Mouse (Mus musculus): ENCODE measurements around the gene Gm49394.

Gene Gm49394

DNA sequence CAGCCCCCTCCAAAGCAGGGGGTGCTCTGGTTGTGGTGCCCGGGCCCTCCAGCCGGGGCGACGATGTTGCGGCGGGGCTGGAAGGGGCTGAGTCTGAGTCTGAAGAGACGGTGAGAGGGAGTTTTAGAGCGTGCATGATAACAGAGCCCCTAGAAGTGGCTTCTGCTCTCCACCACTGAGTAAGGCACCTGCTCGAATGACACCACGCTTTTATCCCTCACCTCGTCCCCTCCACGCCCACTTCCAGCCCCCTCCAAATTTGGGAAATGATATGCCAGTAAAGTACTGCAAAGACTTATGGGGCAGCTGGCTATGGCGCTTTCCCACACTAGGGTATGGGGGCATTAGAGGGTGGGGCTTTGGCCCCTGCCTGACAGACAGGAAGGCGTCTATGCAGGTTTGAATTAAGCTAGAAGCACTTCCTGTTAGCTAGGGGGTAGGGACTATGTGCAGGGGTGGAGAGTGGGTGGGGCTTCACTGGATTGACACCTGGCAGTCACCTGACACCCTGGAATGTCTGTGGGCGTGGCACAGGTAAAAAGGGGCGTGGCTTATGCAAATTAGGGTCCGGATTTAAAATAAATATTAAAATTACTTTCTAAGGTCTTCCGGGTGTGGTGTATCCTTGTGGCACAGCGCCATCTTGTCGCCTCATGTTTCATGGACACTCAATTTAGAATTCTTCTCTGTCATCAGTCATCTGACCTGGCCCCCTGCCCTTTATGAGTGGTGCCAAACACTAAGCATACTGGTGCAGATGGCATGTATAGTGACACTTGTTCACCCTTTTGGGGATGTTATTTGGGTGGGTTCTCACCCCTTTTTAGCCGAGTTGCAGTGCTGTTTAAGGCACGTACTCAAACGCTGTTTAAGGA, at the start of gene Gm49394:
Gene Gm49394 (minus strand): TSS at position 192 of the 875 bp plus-strand sequence.
- in situ Hi-C loops (cut with MboI, MseI): loop anchor here (10.0 kb wide), 2 partner anchors 65 to 335 kb away; no protein-coding TSS in a partner anchor

DNA sequence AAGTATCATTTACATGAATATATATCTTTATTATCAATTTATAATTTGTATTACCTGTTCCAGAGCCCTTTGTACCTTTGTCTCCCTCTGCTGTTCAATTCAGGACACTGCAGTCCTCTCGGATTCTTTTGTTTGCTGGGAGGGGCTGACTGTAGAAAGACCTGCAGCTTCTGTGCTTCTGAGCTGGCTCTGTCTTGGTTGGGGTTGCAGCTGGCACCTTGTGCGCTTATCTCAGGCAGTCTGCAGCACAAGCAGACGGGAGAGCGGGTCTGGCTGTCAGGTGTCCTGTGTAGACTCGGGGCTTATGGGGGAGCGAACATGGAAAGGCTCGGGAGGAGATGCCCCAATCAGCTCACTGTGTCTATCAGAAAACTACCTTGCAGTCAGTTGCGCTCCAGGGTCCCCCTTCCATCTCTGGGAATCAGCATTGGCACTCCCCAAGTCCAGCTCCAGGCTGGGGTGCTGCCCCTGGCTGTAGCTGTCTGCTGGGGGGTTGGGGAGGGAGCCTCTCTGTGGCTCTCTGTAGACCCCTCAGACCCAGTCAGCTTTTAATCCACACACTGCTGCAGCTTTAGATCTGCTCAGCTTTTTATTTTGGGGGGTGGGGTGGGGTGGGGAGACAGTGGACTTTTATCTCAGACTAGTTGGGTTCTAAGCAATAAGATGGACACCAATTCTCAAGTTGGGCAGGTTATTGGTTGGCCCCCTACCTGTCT, 45.2 kb upstream of the Gm49394 start:
- in situ Hi-C loops (cut with MboI, MseI): no loop called here

DNA sequence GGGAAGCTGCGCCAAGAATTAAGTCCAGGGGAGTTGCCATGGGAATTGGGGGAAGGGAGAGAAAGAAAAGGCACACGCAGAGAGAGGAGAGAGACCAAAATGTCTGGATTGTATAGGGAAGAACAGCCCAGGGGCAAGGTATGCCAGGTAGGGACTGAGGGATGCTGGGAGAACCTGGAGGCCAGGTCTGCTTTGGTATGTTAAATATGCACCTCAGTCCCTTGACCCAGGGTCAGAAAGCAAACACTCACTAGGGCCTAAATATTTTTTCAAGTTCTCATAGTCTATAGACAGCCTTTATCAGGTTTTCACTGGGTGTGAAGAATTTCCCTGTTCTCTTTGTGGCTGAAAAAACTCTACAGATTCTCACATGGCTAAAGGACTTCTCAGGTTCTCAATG, 37.1 kb upstream of the Gm49394 start:
- in situ Hi-C loops (cut with MboI, MseI): no loop called here

DNA sequence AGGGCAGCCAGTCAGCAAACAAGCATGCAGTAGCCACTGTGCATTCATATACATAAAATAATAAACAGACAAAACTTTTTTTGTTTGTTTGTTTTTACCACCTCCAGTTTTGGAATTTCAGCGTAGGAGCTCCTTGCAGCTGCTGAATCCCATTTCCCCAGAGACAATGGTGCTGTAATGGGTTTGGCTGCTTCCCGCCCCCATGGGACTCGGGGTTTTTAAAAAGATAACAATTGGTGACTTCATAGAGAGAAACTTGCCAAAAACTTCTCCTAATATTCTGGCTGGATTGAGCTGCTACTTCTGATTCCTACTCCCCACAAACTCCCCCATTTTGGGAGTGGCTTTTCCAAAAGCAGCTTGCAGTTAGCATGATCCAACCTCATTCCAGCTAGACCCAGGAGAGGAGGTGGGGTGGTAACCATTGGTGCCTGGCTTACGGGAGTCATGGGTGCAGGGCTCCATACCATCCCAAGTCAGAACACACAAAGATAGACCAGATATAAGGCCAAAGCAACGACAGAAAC, 29.7 kb upstream of the Gm49394 start:
- in situ Hi-C loops (cut with MboI, MseI): no loop called here

DNA sequence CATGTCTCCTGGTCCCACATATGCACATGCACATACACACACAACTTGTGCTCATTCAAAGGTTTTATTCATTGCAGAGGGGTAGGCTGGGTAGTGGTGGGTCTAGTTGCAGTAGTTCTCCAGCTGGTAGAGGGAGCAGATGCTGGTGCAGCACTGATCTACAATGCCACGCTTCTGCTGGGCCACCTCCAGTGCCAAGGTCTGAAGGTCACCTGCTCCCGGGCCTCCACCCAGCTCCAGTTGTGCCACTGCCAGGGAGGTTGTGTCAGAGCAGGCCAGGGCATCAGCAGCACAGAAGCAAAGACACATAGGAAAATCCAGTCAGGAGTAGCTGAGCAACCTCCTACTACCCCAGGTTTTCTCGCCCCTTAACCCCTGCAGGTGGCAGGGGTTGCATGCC, 8.9 kb upstream of the Gm49394 start:
- in situ Hi-C loops (cut with MboI, MseI): loop anchor here (10.0 kb wide), 2 partner anchors 74 to 344 kb away; no protein-coding TSS in a partner anchor

DNA sequence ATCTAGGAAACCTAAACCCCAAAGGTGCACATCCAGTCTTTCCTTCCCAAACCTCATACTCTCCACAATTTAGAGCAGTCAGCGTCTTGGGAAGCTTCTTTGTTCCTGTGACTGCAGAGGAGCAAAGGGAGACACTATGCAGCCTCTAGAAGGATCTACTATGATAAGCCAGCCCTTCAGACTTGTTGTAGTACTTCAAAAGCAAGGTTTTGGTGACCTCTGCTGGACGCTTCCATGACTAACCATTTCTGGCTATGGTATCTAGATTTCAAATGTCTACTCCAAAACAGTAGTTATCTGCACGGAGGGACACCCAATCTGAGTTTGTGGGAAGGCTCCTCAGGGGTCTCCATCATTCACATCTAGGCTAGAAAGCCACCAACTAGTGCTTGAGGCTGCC, 5.9 kb upstream of the Gm49394 start:
- in situ Hi-C loops (cut with MboI, MseI): loop anchor here (10.0 kb wide), 2 partner anchors 71 to 341 kb away; no protein-coding TSS in a partner anchor

DNA sequence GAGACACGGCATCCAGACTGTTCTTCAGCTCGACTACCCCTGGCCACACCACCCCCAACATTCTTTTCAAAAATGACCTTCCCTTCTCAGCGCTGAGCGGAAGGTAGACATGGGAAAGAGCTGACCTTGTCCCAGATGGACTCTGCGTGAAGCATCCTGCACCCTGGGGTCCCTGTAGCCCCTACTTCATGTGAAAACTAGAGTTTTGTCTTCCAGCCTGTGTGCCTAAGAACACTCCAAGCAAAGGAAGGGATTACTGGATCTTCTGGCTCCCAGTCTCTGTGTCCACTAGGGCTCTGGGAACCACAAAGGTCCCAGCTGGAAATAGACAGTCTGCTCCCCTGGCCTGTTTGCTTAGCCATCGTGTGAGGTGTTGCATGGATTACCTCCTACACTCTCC, 5.4 kb upstream of the Gm49394 start:
- in situ Hi-C loops (cut with MboI, MseI): loop anchor here (10.0 kb wide), 2 partner anchors 70 to 340 kb away; no protein-coding TSS in a partner anchor

DNA sequence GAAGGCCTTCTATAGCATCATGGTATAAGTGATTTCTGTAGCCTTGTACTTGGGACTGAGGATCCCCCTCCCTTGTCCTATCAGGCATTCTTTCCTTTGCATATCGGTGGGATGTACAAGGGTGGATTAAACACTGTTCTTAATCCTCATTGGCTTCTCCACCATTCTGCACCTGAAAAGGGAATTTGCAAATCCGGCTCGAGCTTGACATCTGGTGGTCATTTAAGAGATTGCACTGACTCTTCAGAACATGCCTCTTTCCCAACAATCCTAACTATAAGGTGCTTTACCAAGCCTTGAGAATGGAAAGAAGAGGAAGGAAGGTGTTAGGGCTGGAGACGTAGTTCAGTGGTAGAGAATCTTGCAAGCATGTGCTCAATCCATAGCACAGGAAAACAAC, 2.4 kb upstream of the Gm49394 start:
- in situ Hi-C loops (cut with MboI, MseI): loop anchor here (10.0 kb wide), 2 partner anchors 67 to 337 kb away; no protein-coding TSS in a partner anchor

DNA sequence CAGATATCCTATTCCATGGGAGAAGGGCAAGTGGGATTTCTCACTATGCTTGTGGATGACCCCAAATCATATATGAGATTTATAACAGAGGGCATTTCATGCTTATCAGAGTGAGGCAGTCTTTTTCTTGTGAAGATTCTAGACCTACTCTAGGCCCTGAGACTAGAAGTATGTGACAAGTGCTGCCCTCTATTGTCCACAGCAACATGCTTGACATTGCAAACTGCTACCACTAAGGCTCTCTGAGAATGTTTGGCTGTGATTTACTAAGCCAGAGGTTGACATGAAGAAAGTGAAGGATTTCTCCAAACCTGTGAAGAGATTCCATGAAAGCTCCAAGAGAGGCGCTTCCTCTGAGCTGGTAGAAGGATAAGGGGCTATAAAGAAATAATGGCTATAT, 1.3 kb upstream of the Gm49394 start:
- in situ Hi-C loops (cut with MboI, MseI): loop anchor here (10.0 kb wide), 2 partner anchors 66 to 336 kb away; no protein-coding TSS in a partner anchor

DNA sequence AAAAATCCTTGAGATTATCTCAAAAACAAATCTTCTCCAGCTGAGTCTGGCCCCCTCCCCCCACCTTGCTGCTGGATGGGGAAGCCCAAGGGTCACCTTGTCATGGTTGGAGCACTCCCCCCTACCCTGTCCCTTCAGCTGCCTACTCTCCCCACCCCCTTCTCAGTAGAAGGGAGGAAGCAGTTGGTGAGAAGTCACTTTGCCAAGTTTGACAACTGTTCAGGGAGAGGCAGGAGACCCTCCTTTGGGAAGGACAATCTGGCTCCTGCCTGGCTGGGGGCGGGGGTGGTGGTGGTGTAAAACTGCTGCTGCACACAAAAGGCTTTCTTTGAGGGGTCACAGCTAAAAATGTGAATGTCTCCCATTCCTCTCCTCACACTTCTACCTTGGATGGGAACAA, 1.4 kb downstream of the Gm49394 start:
- in situ Hi-C loops (cut with MboI, MseI): no loop called here

DNA sequence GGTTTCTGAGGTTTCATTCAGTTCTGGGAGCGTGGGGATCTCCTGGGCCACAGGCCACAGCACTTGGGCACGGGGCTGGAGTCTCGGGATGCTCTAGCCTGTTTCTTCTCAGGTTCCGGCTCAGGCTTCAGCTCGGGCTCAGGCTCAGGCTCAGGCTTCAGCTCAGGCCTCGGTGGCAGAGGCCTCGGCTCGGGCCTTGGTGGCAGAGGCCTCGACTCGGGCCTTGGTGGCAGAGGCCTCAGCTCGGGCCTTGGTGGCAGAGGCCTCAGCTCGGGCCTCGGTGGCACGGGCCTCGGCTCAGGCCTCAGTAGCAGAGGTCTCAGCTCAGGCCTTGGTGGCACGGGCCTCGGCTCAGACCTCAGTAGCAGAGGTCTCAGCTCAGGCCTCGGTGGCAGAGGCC, 2.2 kb downstream of the Gm49394 start:
- in situ Hi-C loops (cut with MboI, MseI): no loop called here

DNA sequence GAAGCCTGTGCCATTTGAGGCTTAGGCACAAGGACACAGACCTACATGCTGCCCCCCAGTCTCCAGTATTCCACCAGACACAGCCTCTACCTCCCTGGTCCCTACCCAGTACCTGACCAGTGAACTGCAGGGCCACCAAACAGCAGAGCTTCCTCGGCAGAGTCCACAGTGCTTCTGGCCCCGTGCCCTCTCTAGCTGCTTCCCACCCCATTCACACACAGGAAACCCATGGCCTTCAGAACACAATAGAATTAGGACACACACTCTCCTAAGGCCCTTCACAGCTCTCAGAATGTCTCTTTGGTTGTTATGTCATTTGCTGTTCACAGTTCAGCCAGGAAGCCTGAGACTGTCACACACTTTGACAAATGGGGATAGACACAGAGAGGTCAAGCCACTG, 3.1 kb downstream of the Gm49394 start, which contains the start of gene Igf2:
Gene Igf2 (minus strand): TSS at position 158 of the 400 bp plus-strand sequence.
- in situ Hi-C loops (cut with MboI, MseI): no loop called here

DNA sequence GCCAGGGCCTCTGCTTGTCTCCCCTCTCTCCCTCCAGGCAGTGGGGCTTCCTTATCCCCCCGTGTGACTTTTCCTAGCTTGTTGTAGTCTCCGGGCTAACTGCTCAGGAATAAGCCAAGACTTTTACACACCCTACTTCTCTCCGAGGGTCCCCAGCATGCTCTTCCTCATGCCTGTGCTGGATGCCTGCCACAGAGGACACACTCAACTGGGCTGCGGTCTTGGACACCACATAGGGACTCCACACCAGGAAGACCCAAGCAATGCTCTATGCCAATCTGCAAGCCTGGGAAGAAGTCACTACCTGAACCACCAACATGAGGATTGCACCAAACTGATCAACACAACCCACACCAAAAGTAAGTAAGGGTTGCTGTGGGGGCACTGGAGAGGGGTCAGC, 3.6 kb downstream of the Gm49394 start:
- in situ Hi-C loops (cut with MboI, MseI): no loop called here

DNA sequence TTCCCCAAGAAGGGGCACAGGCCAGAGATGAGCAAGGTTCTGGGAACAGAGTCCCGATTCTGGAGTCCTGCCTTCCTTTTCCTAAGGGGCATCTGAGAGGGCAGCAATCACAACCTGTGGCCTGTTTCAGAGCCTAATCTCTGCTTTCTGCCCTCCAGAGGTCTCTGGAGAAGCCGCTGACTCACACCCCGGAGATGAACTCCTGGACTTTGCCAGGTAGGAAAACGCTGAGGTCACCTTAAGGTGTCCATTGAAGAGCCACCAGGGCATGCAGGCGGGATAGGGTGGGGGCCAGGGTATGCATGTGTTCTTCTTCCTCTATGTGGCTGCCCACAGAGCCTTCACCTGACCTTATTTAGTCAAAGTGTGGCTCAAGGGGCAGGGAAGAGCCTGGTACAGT, 4.4 kb downstream of the Gm49394 start:
- in situ Hi-C loops (cut with MboI, MseI): no loop called here

DNA sequence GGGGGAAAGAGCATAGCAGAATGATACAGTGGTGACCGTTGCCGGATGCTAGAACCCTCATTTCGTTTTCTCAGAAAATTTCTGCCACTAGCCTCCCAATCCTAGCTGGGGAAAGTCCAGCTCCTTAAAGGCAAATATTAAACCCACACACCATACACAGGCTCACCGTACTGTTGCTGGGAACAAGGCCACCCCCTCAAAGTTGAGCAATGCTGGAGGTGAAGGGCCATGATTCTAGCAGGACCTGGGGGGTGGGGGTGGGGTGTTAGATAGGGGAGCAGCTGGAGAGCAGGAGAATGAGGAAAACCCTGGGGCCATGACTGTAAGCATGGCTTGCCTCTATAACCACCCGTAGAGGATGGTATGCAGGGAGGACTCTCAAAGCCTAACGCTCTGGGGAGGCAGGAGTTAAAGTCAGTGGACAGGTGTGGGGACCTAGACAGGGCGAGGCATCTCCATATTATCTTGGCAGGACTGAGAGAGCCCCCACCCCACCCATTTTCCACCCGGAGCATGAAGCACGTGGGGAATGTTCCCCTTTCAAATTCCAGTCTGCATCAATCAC, 5.2 kb downstream of the Gm49394 start:
- in situ Hi-C loops (cut with MboI, MseI): no loop called here

DNA sequence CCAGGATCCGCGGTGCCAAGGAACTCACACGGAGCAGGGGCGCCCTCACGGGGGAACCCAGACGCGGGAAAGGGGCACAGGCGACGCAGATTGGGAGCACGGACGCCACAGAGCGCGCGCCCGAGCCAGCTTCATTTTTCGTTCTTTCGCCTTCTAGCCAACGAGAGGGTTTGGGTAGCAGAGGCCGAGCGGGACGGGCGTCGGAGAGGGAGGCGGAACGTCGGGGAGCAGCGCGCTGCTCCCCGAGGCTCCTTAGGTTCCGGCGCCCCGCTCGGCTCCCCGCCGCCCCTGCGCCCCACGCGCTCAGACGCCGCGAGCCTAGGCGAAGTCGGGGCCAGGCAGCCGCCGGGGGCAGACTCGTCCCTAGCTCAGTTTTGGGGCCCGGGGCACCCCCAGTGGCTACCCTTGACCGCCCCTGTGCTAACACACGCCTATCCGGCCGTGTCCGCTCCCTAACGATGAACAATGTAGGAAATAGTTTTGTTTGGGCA, 5.8 kb downstream of the Gm49394 start:
- in situ Hi-C loops (cut with MboI, MseI): no loop called here

DNA sequence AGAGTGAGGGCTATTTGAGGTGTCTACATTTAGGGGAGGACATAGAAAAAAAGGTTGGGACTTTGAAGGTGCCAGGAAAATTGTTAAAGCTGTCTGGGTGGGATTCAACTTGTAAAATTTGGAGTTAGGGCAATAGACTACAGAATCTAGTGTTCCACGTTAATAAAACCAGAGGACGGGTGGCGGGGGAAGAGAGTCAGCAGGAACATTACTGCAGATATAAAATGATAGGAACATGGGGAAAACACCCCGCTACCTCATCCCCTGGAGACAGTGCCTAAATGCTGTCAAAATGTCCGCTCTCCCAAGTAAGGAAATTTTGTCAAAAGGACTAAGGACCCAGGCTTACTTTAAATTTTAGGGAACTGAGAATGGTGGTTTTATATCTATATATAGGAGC, 6.6 kb downstream of the Gm49394 start:
- in situ Hi-C loops (cut with MboI, MseI): no loop called here

DNA sequence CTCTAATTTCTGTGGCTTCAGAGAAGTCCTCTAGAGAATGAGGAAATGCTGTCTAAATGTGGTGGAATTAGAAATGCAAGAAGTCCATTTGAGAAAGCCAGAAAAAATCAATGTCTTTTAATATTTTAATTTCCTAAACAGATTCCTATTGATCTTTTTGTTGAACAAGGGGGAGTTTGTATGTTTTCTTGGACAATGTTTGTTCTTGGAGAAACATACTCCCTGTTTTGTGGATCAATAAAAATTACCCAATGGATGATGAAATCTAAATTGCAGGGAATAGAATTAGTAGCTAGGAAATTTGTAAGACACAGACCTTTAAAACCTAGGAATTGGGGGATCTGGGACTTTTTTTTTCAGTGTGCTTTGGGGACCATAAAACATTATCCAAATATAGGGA, 7.9 kb downstream of the Gm49394 start:
- in situ Hi-C loops (cut with MboI, MseI): no loop called here

DNA sequence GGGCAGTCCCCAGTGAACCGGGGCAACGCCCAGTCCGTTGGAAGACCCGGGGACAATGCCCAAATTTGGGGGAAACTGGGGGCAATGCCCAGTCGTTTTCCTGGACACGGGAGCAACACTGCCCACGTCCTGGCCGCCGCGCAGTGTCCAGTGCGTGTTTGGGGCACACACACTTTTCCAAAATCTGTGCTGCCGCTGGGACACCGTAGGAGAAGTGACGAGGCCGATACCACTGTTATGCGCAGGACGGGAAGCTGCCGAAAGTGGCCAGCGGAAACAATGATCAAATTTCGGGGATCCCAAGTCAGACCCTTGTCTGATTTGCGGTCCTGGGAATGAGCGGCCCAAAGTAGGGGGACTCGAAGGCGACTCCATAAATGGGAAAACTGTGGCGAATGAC, 8.7 kb downstream of the Gm49394 start:
- in situ Hi-C loops (cut with MboI, MseI): no loop called here

DNA sequence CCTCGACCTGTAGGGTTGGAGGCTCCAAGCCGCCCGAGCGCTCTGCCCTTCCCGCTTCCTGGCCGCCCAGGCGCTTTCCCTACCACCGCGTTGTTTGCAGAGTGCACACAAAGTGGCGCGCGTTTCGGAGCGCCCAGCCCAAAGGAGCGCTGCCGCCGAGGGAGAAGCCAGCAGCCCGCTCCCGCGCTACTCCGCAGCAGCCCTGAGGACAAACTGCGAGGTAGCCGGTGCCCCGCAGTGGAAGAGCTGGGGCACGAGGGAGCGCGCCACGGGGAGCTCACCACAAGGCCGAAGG, 9.1 kb downstream of the Gm49394 start:
- in situ Hi-C loops (cut with MboI, MseI): no loop called here

DNA sequence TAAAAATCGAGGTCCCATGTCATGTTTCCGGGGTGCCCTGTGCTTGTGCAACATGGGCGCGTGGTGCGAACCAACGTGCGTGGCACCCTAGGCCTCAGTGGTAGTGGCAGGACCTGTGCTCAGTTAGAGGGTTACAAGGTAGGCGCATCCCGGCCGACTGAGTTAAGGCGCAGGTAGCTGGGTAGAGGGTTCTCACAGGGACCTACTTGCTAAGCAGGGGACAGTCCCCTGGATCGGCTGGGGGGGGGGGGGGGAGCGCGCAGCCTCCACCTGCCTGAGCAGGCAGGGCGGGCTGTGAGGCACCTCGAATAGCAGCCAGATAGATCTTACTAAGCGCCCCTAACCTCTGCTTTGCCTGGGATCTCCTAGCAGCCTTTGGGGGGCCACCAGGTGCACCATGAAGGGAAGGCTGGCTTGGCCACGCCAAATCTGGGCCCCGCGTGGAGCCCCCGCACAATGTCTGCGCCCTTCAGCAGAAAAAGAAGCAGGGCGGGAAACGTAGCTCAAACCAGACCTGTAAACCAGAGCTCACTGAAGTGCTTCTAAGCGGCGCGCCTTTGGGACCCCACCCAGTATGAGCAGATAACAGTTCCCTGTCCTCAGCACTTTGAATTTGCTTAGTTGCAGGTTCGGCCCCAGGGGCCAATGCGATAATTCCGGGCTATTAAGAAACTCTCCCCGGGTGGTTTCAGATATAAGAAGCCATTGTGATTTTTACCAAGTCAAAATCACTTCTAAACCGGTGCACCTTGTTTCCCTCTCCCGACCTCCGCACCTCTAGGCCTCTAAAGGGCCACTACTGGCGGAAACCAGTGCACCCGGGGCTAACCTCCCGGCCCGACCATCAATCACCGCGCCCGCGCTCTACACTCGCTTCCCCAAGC, 9.7 kb downstream of the Gm49394 start:
- in situ Hi-C loops (cut with MboI, MseI): no loop called here

All from T-helper 1 cell (primary cell).